Mouse (Mus musculus): ENCODE data around the gene Hsf4.

GRCm38 (mm10) chr8:105298351-105299252 lies 29.0 kb downstream of the Hsf4 start:
- TF ChIP-seq POLR2A (IDR thresholded peaks at IDR 0.05; ENCODE audit: extremely low read depth, insufficient read depth, low read length), result no peak
- no peak for TF ChIP-seq CTCF (IDR thresholded peaks at IDR 0.05; ENCODE audit: extremely low read depth, insufficient read depth, low read length)

All from cortical plate, adult 2 months (tissue).